Mouse (Mus musculus): Measurements from ENCODE around the gene Haao. TPM values are rescaled to one million over a fixed set of nuclear protein-coding genes. Genes with fewer than 3 reads are reported as not detected.

The Haao gene
- polyA plus RNA-seq, 1 experiment from 2014 or later: 0.20 TPM

GRCm38 (mm10) chr17:83849717-83850116 is 2.0 kb upstream of the Haao start:
- H3K36me3 ChIP-seq: no peaks in the 10 kb centered on the region
- ATAC-seq (ENCODE audit: insufficient number of reproducible peaks, insufficient read depth, low FRiP score, low TSS enrichment): no peak
- no peak overlapping the region for H3K4me2 ChIP-seq (replicated peaks)
- no peaks in the 10 kb centered on the region for H3K9me3 ChIP-seq
- no peak overlapping the region for H3K4me3 ChIP-seq
- no peaks in the 10 kb centered on the region for H3K27me3 ChIP-seq
- H3K9ac ChIP-seq: no peak overlapping the region
- H3K27ac ChIP-seq: no peak overlapping the region
- H3K4me1 ChIP-seq: peaks cover 4% of the 10 kb centered on the region; the same call in 1 of the 2 replicates
- WGBS: 73% methylated on average over 5 of the region's 5 CpGs

GRCm38 (mm10) chr17:83849081-83849675 is 1.4 kb upstream of the Haao start:
- Histone ChIP-seq H3K4me2 (replicated peaks) (no peak overlapping the region), H3K4me1 (peaks cover 4% of the 10 kb centered on the region; the same call in 1 of the 2 replicates), H3K27ac (no peak overlapping the region), H3K27me3 (no peaks in the 10 kb centered on the region), H3K9ac (no peak overlapping the region), H3K4me3 (no peak overlapping the region), H3K36me3 (no peaks in the 10 kb centered on the region), H3K9me3 (no peaks in the 10 kb centered on the region)
- ATAC-seq (ENCODE audit: insufficient number of reproducible peaks, insufficient read depth, low FRiP score, low TSS enrichment): no peak
- WGBS: 64% methylated on average over 12 of the region's 12 CpGs

- ATAC-seq (ENCODE audit: insufficient number of reproducible peaks, insufficient read depth, low FRiP score, low TSS enrichment): no peak
- Histone ChIP-seq H3K27me3 (no peaks in the 10 kb centered on the region), H3K4me3 (no peak overlapping the region), H3K36me3 (no peaks in the 10 kb centered on the region), H3K9me3 (no peaks in the 10 kb centered on the region), H3K27ac (no peak overlapping the region), H3K4me1 (peaks cover 4% of the 10 kb centered on the region; the same call in 1 of the 2 replicates), H3K4me2 (replicated peaks) (no peak overlapping the region), H3K9ac (no peak overlapping the region)
- 68% methylated on average over 4 of the region's 4 CpGs for WGBS
These were observed 719 bp upstream of the Haao start for GRCm38 (mm10) chr17:83848482-83848881.

- Histone ChIP-seq H3K9ac (no peak overlapping the region), H3K27me3 (no peaks in the 10 kb centered on the region), H3K9me3 (no peaks in the 10 kb centered on the region), H3K4me3 (no peak overlapping the region), H3K4me2 (replicated peaks) (no peak overlapping the region), H3K27ac (no peak overlapping the region), H3K36me3 (no peaks in the 10 kb centered on the region), H3K4me1 (peaks cover 4% of the 10 kb centered on the region; the same call in 1 of the 2 replicates)
- no peak for ATAC-seq (ENCODE audit: insufficient number of reproducible peaks, insufficient read depth, low FRiP score, low TSS enrichment)
- WGBS: 82% methylated on average over 6 of the region's 6 CpGs
These were observed 663 bp downstream of the Haao start for GRCm38 (mm10) chr17:83847100-83847499.

- H3K27ac ChIP-seq: no peak overlapping the region
- ATAC-seq (ENCODE audit: insufficient number of reproducible peaks, insufficient read depth, low FRiP score, low TSS enrichment): no peak
These were observed 1.3 kb downstream of the Haao start for GRCm38 (mm10) chr17:83846301-83847021.

GRCm38 (mm10) chr17:83845538-83845937 is 2.2 kb downstream of the Haao start:
- Histone ChIP-seq H3K4me3 (no peak overlapping the region), H3K9me3 (no peaks in the 10 kb centered on the region), H3K36me3 (no peaks in the 10 kb centered on the region), H3K4me1 (peaks cover 4% of the 10 kb centered on the region; the same call in 1 of the 2 replicates), H3K27me3 (no peaks in the 10 kb centered on the region), H3K27ac (no peak overlapping the region), H3K4me2 (replicated peaks) (no peak overlapping the region), H3K9ac (no peak overlapping the region)
- ATAC-seq (ENCODE audit: insufficient number of reproducible peaks, insufficient read depth, low FRiP score, low TSS enrichment): no peak
- WGBS: 73% methylated on average over 8 of the region's 8 CpGs

More at GRCm38 (mm10) chr17:83846301-83847021, 1.3 kb downstream of the Haao start:
- Histone ChIP-seq H3K36me3 (no peaks in the 10 kb centered on the region), H3K9ac (no peak overlapping the region), H3K9me3 (no peaks in the 10 kb centered on the region), H3K27me3 (no peaks in the 10 kb centered on the region), H3K4me2 (replicated peaks) (no peak overlapping the region), H3K4me3 (no peak overlapping the region), H3K4me1 (peaks cover 4% of the 10 kb centered on the region; the same call in 1 of the 2 replicates)
- 80% methylated on average over 21 of the region's 21 CpGs for WGBS

GRCm38 (mm10) chr17:83843780-83844179 is 4.0 kb downstream of the Haao start:
- WGBS: 67% methylated on average over 7 of the region's 7 CpGs
- no peak overlapping the region for H3K9ac ChIP-seq
- no peaks in the 10 kb centered on the region for H3K4me1 ChIP-seq
- H3K4me2 ChIP-seq (replicated peaks): no peak overlapping the region
- H3K27me3 ChIP-seq: no peaks in the 10 kb centered on the region
- ATAC-seq (ENCODE audit: insufficient number of reproducible peaks, insufficient read depth, low FRiP score, low TSS enrichment): no peak
- H3K27ac ChIP-seq: no peak overlapping the region
- no peaks in the 10 kb centered on the region for H3K9me3 ChIP-seq
- no peak overlapping the region for H3K4me3 ChIP-seq
- H3K36me3 ChIP-seq: no peaks in the 10 kb centered on the region

GRCm38 (mm10) chr17:83841011-83841410 is 6.8 kb downstream of the Haao start:
- Histone ChIP-seq H3K4me2 (replicated peaks) (no peak overlapping the region), H3K27ac (no peak overlapping the region), H3K27me3 (no peaks in the 10 kb centered on the region), H3K9me3 (no peaks in the 10 kb centered on the region), H3K4me3 (no peak overlapping the region), H3K9ac (no peak overlapping the region), H3K36me3 (no peaks in the 10 kb centered on the region), H3K4me1 (peaks cover 16% of the 10 kb centered on the region)
- 64% methylated on average over 5 of the region's 5 CpGs for WGBS
- no peak for ATAC-seq (ENCODE audit: insufficient number of reproducible peaks, insufficient read depth, low FRiP score, low TSS enrichment)

GRCm38 (mm10) chr17:83839132-83839531 is 8.6 kb downstream of the Haao start:
- H3K4me1 ChIP-seq: peaks cover 25% of the 10 kb centered on the region
- ATAC-seq (ENCODE audit: insufficient number of reproducible peaks, insufficient read depth, low FRiP score, low TSS enrichment): no peak
- no peak overlapping the region for H3K4me2 ChIP-seq (replicated peaks)
- H3K9me3 ChIP-seq: no peaks in the 10 kb centered on the region
- WGBS: 66% methylated on average over 9 of the region's 9 CpGs
- H3K36me3 ChIP-seq: no peaks in the 10 kb centered on the region
- no peak overlapping the region for H3K4me3 ChIP-seq
- H3K27ac ChIP-seq: no peak overlapping the region
- no peak overlapping the region for H3K9ac ChIP-seq
- no peaks in the 10 kb centered on the region for H3K27me3 ChIP-seq

- H3K36me3 ChIP-seq: no peaks in the 10 kb centered on the region
- H3K4me2 ChIP-seq (replicated peaks): no peak overlapping the region
- ATAC-seq (ENCODE audit: insufficient number of reproducible peaks, insufficient read depth, low FRiP score, low TSS enrichment): peak; percentile 49; the same call in 1 of the 2 replicates
- no peaks in the 10 kb centered on the region for H3K9me3 ChIP-seq
- H3K4me3 ChIP-seq: no peak overlapping the region
- no peak overlapping the region for H3K27ac ChIP-seq
- H3K4me1 ChIP-seq: peaks cover 25% of the 10 kb centered on the region
- H3K9ac ChIP-seq: no peak overlapping the region
- no peaks in the 10 kb centered on the region for H3K27me3 ChIP-seq
- WGBS: 55% methylated on average over 8 of the region's 8 CpGs
These were observed 10.0 kb downstream of the Haao start for GRCm38 (mm10) chr17:83837659-83838190.

- H3K4me2 ChIP-seq (replicated peaks): no peak overlapping the region
- H3K9me3 ChIP-seq: no peaks in the 10 kb centered on the region
- no peaks in the 10 kb centered on the region for H3K27me3 ChIP-seq
- no peak for ATAC-seq (ENCODE audit: insufficient number of reproducible peaks, insufficient read depth, low FRiP score, low TSS enrichment)
- peaks cover 25% of the 10 kb centered on the region for H3K4me1 ChIP-seq
- WGBS: 46% methylated on average over 3 of the region's 3 CpGs
- no peak overlapping the region for H3K9ac ChIP-seq
- H3K27ac ChIP-seq: 0 out of 2 replicates have a peak overlapping the region, but pooled peaks have one; percentile 30
- no peaks in the 10 kb centered on the region for H3K36me3 ChIP-seq
- no peak overlapping the region for H3K4me3 ChIP-seq
These were observed 11.7 kb downstream of the Haao start for GRCm38 (mm10) chr17:83836048-83836447.

GRCm38 (mm10) chr17:83834120-83834519 is 13.6 kb downstream of the Haao start:
- Histone ChIP-seq H3K4me2 (replicated peaks) (no peak overlapping the region), H3K9ac (no peak overlapping the region), H3K4me3 (no peak overlapping the region), H3K36me3 (no peaks in the 10 kb centered on the region), H3K27me3 (no peaks in the 10 kb centered on the region), H3K4me1 (peaks cover 29% of the 10 kb centered on the region), H3K9me3 (no peaks in the 10 kb centered on the region), H3K27ac (no peak overlapping the region)
- ATAC-seq (ENCODE audit: insufficient number of reproducible peaks, insufficient read depth, low FRiP score, low TSS enrichment): no peak
- 64% methylated on average over 4 of the region's 4 CpGs for WGBS
